Comparison of ENCODE assay signal across 10 mouse cellular contexts in the genomic region with DNA sequence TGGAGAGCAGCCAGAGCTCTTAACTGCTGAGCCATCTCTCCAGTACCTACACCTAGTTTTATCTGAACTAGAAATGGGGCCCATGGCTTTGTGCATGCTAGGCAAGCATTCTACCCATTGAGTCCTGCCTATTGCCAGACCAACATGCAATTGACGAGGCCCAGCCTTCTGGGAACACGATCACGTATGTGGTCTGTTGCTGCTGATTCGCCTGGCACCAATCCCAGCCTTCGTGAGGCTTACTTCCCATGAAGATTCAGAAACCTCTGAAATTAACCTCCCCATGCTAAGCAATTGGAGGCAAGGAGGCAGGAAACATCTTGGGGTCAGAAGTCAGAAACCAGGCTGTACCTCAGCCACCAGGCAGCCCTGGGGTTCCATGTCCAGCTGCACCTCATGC. TPM values are rescaled to one million over a fixed set of nuclear protein-coding genes. Genes with fewer than 3 reads are reported as not detected.
DNase-seq lines count a peak whose midpoint lies in the region; ATAC-seq and TF ChIP-seq lines count a peak whose summit lies in the region.
"Had no signal": no experiment of that assay in that cellular context is flagged by ENCODE, and none has a peak within 500 bp of the region (broad histone marks: within the 10 kb centered on the region; RNA-seq: fewer than 3 reads in every experiment).

No protein-coding gene starts in this region.

- no peaks in the 10 kb centered on the region for H3K9me3 ChIP-seq in heart, embryonic 11.5 days (replicated peaks; ENCODE audit: control insufficient read depth, low read length)
- H3K9me3 ChIP-seq in embryonic facial prominence, embryonic 13.5 days, result no peaks in the 10 kb centered on the region
- H3K9me3 ChIP-seq in liver, postnatal 0 days (ENCODE audit: low read length), result no peaks in the 10 kb centered on the region

- 78% methylated on average over 5 of the region's 5 CpGs for WGBS in heart, embryonic 11.5 days (ENCODE audit: insufficient replicate concordance)
- 40% methylated on average over 5 of the region's 5 CpGs for WGBS in embryonic facial prominence, embryonic 13.5 days
- 69% methylated on average over 5 of the region's 5 CpGs for WGBS in liver, postnatal 0 days (ENCODE audit: insufficient replicate concordance)

- H3K27ac ChIP-seq in heart, embryonic 11.5 days (ENCODE audit: low read depth, low read length), result peak overlapping the region; percentile 25
- H3K27ac ChIP-seq in layer of hippocampus, adult 2 months, result peak overlapping the region; percentile 82; the same call in 1 of the 2 replicates
- H3K27ac ChIP-seq in embryonic facial prominence, embryonic 13.5 days, result peak overlapping the region; percentile 90
- 0 out of 2 replicates have a peak overlapping the region, but pooled peaks have one; percentile 8 for H3K27ac ChIP-seq in liver, postnatal 0 days (ENCODE audit: low read depth)

- ATAC-seq in heart, embryonic 11.5 days (replicated peaks; ENCODE audit: insufficient number of reproducible peaks, low FRiP score, low TSS enrichment), result no peak
- ATAC-seq in embryonic facial prominence, embryonic 13.5 days (ENCODE audit: insufficient number of reproducible peaks, insufficient read depth, low FRiP score, low TSS enrichment, low read depth), result no peak
- no peak for ATAC-seq in liver, postnatal 0 days

- no peak overlapping the region for H3K4me3 ChIP-seq in heart, embryonic 11.5 days (ENCODE audit: low read depth, low read length)
- no peak overlapping the region for H3K4me3 ChIP-seq in layer of hippocampus, adult 2 months
- H3K4me3 ChIP-seq in embryonic facial prominence, embryonic 13.5 days, result no peak overlapping the region
- H3K4me3 ChIP-seq in liver, postnatal 0 days (ENCODE audit: low read depth, low read length), result no peak overlapping the region

- TF ChIP-seq CTCF in layer of hippocampus, adult 2 months (conservative IDR thresholded peaks at IDR 0.05), result no peak
- no peak for TF ChIP-seq CTCF in liver, postnatal 0 days (IDR thresholded peaks at IDR 0.05; ENCODE audit: low read depth)

- no peaks in the 10 kb centered on the region for H3K27me3 ChIP-seq in heart, embryonic 11.5 days (ENCODE audit: control insufficient read depth, insufficient read depth, low read length)
- no peaks in the 10 kb centered on the region for H3K27me3 ChIP-seq in embryonic facial prominence, embryonic 13.5 days
- H3K27me3 ChIP-seq in liver, postnatal 0 days (ENCODE audit: insufficient read depth, low read length), result no peaks in the 10 kb centered on the region

- no peak overlapping the region for H3K9ac ChIP-seq in heart, embryonic 11.5 days (ENCODE audit: low read depth, low read length)
- H3K9ac ChIP-seq in embryonic facial prominence, embryonic 13.5 days, result 0 out of 2 replicates have a peak overlapping the region, but pooled peaks have one; percentile 41
- H3K9ac ChIP-seq in liver, postnatal 0 days (replicated peaks), result no peak overlapping the region; the same call in 1 of the 2 replicates

- no peak overlapping the region for H3K4me2 ChIP-seq in heart, embryonic 11.5 days
- H3K4me2 ChIP-seq in embryonic facial prominence, embryonic 13.5 days, result no peak overlapping the region
- H3K4me2 ChIP-seq in liver, postnatal 0 days (ENCODE audit: low read depth, low read length), result no peak overlapping the region

- no peak for DNase-seq in heart, adult 18-20 months
- no peak for DNase-seq in layer of hippocampus, adult 2 months (ENCODE audit: low spot score in 2 of 2)
- no peak for DNase-seq in layer of hippocampus, adult 18-20 months (ENCODE audit: low spot score in 2 of 2)
- DNase-seq in liver, postnatal 0 days, result no peak
- DNase-seq in cerebellum, postnatal 36 days, result no peak
- no peak for DNase-seq in right cerebral cortex, postnatal 14 days
- DNase-seq: heart, postnatal 4 days; thymus, adult 18-20 months had no signal

- no peak for TF ChIP-seq EP300 in liver, postnatal 0 days (IDR thresholded peaks at IDR 0.05; ENCODE audit: low read depth)

- H3K36me3 ChIP-seq in heart, embryonic 11.5 days (ENCODE audit: control insufficient read depth, insufficient read depth, low read length), result peaks cover 22% of the 10 kb centered on the region
- H3K36me3 ChIP-seq in embryonic facial prominence, embryonic 13.5 days, result peaks cover 75% of the 10 kb centered on the region
- peaks cover 78% of the 10 kb centered on the region for H3K36me3 ChIP-seq in liver, postnatal 0 days (replicated peaks; ENCODE audit: insufficient read depth, low read length)

- H3K4me1 ChIP-seq in heart, embryonic 11.5 days (ENCODE audit: control insufficient read depth, insufficient read depth, low read length), result peaks cover 10% of the 10 kb centered on the region
- H3K4me1 ChIP-seq in embryonic facial prominence, embryonic 13.5 days, result peaks cover 30% of the 10 kb centered on the region
- H3K4me1 ChIP-seq in liver, postnatal 0 days (ENCODE audit: insufficient read depth), result no peaks in the 10 kb centered on the region

RNA-seq across cellular contexts. Expression of a gene that starts 14.1 kb away (rescaled TPM):
- 0.13 and 0.63 TPM in 2 replicates for polyA plus RNA-seq in heart, embryonic 11.5 days (2014; fragmentation: Nextera tagmentation; extraction: Ambion mirVana)
- total RNA-seq in heart, adult 18-20 months (2021), result under 1 TPM; 0.07 to 0.41 TPM
- total RNA-seq in layer of hippocampus, adult 2 months (2021), result under 1 TPM; 0.42 to 0.84 TPM
- total RNA-seq in layer of hippocampus, adult 18-20 months (2021), result under 1 TPM; 0.57 to 0.79 TPM
- 1.5 and 2.1 TPM in 2 replicates for polyA plus RNA-seq in embryonic facial prominence, embryonic 13.5 days (2015; fragmentation: Nextera tagmentation; extraction: Ambion mirVana)
- polyA plus RNA-seq in liver, postnatal 0 days (2015; fragmentation: Nextera tagmentation; extraction: Ambion mirVana), result 0.12 and 0.16 TPM in 2 replicates

RNA-seq across cellular contexts. Expression of a gene that starts 18.4 kb away (rescaled TPM):
- 17.0 and 21.2 TPM in 2 replicates for polyA plus RNA-seq in heart, embryonic 11.5 days (2014; fragmentation: Nextera tagmentation; extraction: Ambion mirVana)
- 10 to 100 TPM; 51.1 to 52.7 TPM for total RNA-seq in heart, adult 18-20 months (2021)
- 10 to 100 TPM; 47.9 to 56.8 TPM for total RNA-seq in layer of hippocampus, adult 2 months (2021)
- 10 to 100 TPM; 43.5 to 46.1 TPM for total RNA-seq in layer of hippocampus, adult 18-20 months (2021)
- 23.5 and 24.0 TPM in 2 replicates for polyA plus RNA-seq in embryonic facial prominence, embryonic 13.5 days (2015; fragmentation: Nextera tagmentation; extraction: Ambion mirVana)
- 8.5 TPM in 2 replicates for polyA plus RNA-seq in liver, postnatal 0 days (2015; fragmentation: Nextera tagmentation; extraction: Ambion mirVana)

RNA-seq across cellular contexts. Expression of a gene that starts 28.1 kb away (rescaled TPM):
- polyA plus RNA-seq in heart, embryonic 11.5 days (2014; fragmentation: Nextera tagmentation; extraction: Ambion mirVana), result 171 and 180 TPM in 2 replicates
- total RNA-seq in heart, adult 18-20 months (2021), result 10 to 100 TPM; 23.1 to 27.3 TPM
- total RNA-seq in layer of hippocampus, adult 2 months (2021), result 10 to 100 TPM; 52.8 to 55.4 TPM
- total RNA-seq in layer of hippocampus, adult 18-20 months (2021), result 10 to 100 TPM; 52.1 to 59.2 TPM
- polyA plus RNA-seq in embryonic facial prominence, embryonic 13.5 days (2015; fragmentation: Nextera tagmentation; extraction: Ambion mirVana), result 186 and 190 TPM in 2 replicates
- polyA plus RNA-seq in liver, postnatal 0 days (2015; fragmentation: Nextera tagmentation; extraction: Ambion mirVana), result 44.4 and 46.1 TPM in 2 replicates

RNA-seq across cellular contexts. Expression of a gene that starts 34.4 kb away (rescaled TPM):
- polyA plus RNA-seq in heart, embryonic 11.5 days (2014; fragmentation: Nextera tagmentation; extraction: Ambion mirVana), result 143 and 150 TPM in 2 replicates
- 10 to 100 TPM; 15.2 to 15.9 TPM for total RNA-seq in heart, adult 18-20 months (2021)
- total RNA-seq in layer of hippocampus, adult 2 months (2021), result 10 to 100 TPM; 17.9 to 20.4 TPM
- 10 to 100 TPM; 14.9 to 16.8 TPM for total RNA-seq in layer of hippocampus, adult 18-20 months (2021)
- polyA plus RNA-seq in embryonic facial prominence, embryonic 13.5 days (2015; fragmentation: Nextera tagmentation; extraction: Ambion mirVana), result 131 and 148 TPM in 2 replicates
- polyA plus RNA-seq in liver, postnatal 0 days (2015; fragmentation: Nextera tagmentation; extraction: Ambion mirVana), result 68.5 and 80.9 TPM in 2 replicates

Comparison
In these comparisons a context has a peak if more than half of its experiments do, and no peak if none do; other contexts are left out.
1. H3K27ac ChIP-seq: peak in every context shown above with its lines; median percentile 90 in embryonic facial prominence, embryonic 13.5 days; 82 in layer of hippocampus, adult 2 months; 25 in heart, embryonic 11.5 days; 8 in liver, postnatal 0 days.